Mouse (Mus musculus): ENCODE results near the gene Tlr2. TPM values are rescaled to one million over a fixed set of nuclear protein-coding genes. Genes with fewer than 3 reads are reported as not detected.
"Not testable (repeated sequence)": the region's sequence is repeated elsewhere in the genome, so short reads cannot be mapped to it uniquely, and the experiment has no call there.

The Tlr2 gene
- 8.4 and 10.0 TPM in 2 replicates for total RNA-seq (2017)

DNA sequence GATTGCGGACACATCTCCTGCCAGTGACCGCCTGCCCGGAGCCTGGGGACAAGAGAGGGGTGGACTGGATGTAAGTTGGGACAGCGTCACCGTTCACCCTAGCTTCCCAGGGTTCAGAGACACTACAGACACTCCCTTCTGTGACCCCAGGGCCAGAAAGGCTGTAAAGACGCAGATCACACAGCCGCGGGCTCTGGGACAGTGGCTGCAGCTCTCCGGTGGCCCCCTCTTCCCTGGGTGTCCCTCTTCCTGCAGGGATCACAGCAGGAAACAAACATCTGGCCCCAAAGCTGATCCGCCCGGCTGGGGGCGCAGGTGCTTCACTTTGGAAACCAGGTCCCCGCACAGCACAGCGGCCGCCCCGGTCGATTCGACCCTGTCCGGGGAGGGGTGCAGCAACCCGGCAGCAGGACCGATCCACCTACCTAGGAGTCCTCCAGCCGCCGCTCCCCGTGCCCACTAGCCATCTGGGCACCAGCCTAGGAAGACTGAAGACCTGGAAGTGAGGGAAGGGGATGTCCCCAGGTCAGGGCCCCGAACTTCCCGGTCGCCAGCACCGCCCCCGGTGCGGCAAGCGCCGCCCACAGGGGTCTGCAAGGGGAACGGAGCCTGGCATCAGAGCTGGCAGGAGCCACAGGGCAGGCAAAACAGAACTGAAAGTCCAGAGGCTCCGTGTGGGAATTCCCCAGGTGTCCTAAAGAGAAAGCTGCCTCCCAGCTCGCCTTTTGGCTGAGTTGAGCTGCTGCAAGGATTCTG is at the start of gene Tlr2:
Tlr2 (minus strand) TSS at position 673 of the 756 bp plus-strand sequence.
- peak; percentile 70 for ATAC-seq (replicated peaks; ENCODE audit: low read depth, poor library complexity, severe bottlenecking)

DNA sequence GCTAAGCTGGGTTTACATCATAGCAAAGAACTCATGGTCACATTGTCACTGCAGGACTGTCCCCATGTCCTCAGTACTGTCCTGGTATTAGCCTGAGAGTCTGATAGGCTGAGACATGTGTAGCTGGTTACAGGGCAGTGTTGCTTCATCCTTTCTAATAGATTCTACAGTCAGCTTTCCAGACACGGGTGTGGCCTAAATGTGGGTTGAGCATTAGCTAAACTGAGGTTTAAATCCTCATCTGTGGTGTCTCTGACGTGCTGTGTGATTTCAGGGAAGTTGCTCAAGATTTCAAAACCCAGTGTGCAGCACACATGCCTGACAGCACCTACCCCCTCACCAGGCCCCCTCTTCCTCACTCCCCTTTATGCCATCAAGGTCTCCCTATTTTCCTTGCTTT is 43.6 kb upstream of the Tlr2 start:
- ATAC-seq (replicated peaks; ENCODE audit: low read depth, poor library complexity, severe bottlenecking): peak; percentile 96

DNA sequence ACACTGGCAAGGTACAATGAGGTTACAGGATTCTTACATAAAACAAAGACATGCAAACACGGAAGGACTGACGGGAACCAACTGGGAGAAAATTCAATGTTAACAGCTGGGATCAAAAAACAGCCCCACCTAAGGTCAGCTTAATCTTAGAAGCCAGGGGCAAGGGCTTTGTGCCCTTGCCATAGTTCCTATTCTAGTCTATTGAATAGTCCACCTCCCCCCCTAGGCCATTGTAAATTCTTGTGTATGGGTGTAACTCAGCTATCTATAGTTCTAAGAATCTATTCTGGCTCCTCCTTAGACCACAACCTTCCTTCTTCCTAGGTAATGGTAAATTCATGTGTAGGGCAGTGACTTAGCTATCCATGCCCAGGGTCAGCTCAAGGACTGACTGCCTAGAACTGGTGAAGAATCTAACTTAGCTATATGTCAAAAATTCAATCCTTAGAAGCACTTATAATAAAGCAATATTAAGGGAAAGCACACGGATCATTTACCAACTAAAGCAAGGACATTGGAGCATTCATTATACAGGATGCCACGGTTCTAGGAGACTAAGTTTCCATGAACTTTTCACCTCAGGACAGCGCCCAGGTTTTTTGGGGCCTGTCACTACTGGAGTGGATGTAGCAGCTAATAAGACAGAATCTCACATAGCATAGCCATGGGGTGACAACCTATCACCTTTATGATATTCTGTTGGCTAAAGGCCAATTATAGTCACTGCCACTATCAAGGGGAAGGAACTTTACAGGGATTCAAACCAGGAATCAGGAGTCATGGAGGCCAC is 37.9 kb upstream of the Tlr2 start:
- not testable (repeated sequence) for ATAC-seq (replicated peaks; ENCODE audit: low read depth, poor library complexity, severe bottlenecking)

DNA sequence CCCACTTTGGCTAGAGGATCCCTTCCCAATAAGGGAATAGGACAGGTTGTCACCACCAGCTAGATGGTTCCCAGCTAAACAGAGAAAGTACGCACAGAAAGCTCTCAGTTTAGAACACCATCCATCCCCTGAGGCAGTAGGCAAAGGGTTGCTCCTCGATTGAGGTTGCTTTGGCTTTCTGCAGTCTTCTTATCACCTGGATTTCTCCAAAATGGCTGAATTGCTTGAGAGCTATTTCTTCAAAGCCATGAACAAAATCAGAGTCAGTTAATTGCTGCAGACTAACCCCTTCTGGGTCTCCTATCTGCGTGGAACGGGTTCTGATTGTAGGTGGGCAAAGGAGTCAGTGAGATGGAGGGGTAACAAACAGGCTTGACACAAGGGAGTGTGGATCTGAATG is 37.2 kb upstream of the Tlr2 start:
- no peak for ATAC-seq (replicated peaks; ENCODE audit: low read depth, poor library complexity, severe bottlenecking)

DNA sequence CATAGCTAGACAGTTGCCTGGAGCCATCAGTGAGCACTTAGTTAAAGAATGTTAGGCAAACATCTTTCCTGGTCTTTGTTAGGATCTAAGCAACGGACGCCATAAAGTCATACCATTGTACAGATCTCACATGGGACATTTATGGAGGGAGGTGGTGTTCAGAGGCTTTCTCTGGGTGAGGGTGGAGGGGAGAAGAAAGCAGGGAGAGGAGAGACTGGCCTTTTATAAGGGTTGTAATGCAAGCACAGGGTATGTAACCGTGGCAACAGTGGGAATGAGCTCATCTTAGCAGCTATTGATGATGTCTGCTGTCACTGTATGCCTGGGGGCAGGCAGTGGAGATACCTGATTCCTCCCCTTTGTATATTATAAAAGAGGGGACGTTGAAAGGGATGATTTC is 34.7 kb upstream of the Tlr2 start:
- no peak for ATAC-seq (replicated peaks; ENCODE audit: low read depth, poor library complexity, severe bottlenecking)

DNA sequence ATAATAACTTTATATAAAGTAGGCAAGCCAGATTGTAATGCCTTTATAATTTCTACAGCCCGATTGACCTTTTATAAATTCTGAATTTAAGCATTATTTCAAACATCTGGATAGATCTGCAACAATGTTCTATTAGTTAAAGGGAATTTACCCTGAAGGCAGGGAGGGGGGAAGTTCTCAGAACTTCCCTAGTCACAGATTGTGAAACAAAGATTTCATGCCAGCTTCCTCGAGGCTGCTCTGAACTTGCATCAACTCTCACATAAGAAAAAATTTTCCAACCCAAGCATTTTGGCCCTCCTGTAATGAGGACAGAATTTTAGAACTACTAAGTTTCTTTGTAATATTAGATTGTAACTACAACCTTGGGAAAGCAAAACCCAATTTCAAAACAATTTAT is 33.5 kb upstream of the Tlr2 start:
- ATAC-seq (replicated peaks; ENCODE audit: low read depth, poor library complexity, severe bottlenecking): not testable (repeated sequence)

DNA sequence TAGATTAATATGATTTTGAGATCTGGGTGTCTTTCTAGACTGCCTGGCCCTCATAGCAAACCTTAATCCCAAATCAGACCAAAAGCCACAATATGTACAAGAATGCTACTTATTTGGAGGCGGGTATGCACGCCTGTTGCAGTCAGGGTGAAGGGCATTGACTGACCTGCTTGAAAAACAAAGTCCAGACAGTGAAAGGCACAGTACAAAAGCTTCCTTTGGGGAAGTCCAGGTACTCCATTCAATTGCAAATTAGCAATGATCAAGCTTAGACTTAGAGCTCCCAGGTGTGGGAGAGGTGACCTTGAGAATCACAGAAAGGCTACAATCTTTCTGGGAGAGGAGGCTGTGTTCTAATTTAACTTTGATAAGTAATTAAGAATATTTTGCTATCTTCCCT is 31.3 kb upstream of the Tlr2 start:
- not testable (repeated sequence) for ATAC-seq (replicated peaks; ENCODE audit: low read depth, poor library complexity, severe bottlenecking)

DNA sequence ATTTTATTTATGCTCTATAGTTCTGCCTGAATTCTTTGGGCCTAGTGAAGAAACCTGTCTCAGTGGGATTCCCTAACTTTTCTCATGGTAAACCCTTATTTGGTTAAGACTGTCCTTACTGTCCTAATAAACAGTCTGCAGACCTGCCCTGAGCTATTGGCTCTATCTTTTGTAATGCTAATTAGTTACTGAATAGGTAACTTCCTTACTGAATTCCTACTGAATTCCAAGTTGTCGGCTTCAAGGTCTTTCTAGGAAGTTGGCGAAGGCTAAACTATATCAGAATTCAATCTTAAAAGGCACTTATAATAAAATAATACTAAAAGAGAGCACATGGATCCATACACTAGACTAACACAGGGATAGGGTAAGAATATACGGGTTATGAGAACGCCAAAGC is 30.4 kb upstream of the Tlr2 start:
- ATAC-seq (replicated peaks; ENCODE audit: low read depth, poor library complexity, severe bottlenecking): not testable (repeated sequence)

DNA sequence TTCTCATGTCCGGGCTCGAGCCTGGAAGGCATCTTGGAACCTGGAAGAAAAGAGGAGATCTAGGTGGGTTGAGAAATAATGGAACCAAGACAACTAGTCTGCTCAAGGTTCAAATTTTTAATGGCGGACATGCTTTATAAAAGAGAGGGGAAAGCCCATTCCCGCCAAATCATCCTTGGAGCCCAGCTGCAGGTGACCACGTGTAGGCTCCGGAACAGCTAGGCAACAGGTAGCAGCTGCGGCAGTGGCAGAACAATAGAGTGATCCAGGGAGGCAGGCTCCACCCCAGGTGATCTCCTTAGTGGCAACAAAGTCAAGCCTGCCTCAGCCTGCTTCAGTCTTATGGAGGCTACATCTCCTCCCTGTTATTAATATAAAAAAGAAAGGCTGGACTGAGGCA is 30.0 kb upstream of the Tlr2 start:
- ATAC-seq (replicated peaks; ENCODE audit: low read depth, poor library complexity, severe bottlenecking): not testable (repeated sequence)

DNA sequence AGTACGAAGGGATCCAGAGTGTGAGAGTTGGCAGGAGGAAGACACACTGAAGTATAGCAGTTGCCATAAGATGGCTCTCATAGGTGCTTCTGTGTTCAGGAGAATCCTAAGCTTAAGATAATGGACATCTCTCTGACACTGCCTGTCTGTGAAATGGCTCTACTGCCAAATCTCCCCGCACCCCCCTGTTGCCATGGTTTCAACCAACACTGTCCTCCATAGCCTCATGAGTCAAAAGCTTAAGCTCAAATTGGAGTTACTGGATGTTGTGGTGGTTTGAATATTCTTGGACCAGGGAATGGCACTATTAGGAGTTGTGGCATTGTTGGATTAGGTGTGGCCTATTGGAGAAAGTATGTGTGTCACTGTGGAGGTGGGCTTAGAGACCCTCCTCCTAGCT is 28.2 kb upstream of the Tlr2 start:
- no peak for ATAC-seq (replicated peaks; ENCODE audit: low read depth, poor library complexity, severe bottlenecking)

DNA sequence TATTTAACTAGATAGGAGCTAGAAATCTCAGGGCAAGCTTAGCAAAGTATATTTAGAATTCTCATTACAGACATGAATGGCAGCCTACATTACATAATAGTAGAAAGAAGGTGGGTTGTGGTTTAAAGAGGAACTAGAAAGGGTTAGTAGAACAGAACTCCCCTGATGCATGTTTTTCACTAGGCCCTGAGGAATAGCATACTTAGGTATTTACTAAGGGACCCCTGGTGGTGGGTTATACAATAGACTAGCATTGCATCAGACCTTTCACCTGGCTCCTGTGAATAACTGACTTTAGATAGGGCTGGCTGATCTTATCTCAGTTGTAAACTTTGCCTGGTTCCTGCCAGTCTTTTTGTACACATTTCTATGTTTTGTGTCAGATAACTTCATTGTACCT is 25.5 kb upstream of the Tlr2 start:
- ATAC-seq (replicated peaks; ENCODE audit: low read depth, poor library complexity, severe bottlenecking): not testable (repeated sequence)

DNA sequence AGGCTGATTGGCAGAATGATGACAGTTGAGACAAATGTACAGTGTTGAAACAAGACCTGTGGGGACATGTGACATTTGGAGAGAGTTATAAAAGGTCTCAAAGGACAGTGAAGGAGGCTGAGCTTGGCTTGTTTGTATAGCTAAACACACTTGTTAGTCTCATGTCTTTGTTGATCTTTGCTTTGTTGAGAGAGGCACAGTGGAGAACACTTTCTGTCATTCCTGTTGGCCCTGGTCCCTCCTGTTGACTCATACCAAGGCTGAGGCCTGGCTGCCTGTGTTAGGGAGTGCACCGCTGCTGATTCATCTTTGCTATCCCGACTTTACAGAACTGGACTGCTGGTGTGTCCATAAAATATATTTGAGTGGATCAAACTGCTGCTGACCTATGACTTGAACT is 23.6 kb upstream of the Tlr2 start:
- no peak for ATAC-seq (replicated peaks; ENCODE audit: low read depth, poor library complexity, severe bottlenecking)

DNA sequence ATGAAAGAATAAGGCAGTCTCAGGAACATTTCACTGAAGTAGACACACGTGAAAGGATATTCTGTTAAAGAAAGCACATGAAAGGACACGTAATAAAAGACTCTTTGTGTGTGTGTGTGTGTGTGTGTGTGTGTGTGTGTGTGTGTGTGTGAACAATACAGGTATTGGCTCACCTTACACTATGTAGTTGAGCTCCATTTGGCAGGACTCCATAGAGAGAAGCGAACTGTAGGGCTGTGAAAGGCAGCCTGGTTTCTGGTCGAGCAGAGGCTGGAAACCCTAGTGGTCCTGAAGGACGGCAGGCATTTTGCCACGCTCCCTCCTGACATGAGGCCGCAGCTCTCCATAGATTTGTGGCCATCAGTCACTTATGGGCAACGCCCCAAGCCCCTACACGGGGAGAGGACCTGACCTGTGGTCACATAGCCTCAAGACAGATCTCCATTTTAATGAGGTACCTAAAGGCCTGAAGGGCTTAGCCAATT is 22.5 kb upstream of the Tlr2 start:
- ATAC-seq (replicated peaks; ENCODE audit: low read depth, poor library complexity, severe bottlenecking): no peak

DNA sequence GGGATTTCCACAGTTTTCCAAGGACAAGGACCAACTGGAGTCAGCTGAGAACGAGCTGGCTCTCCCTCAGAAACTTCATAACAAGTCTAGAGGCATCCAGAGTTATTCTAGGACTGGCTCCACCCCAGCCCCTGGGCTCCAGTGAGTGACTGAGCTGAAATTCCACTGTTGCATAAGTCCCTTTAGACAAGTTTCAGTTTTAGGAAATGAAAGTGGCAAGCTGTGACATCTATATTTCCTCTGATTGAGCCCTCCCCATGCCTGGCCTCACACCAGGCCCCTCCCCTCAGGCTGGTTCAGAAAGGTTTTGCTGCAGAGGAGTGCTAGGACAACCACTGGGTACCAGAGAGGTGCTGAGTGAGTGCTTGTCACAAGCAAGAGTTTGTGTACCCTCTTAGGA is 21.4 kb upstream of the Tlr2 start:
- ATAC-seq (replicated peaks; ENCODE audit: low read depth, poor library complexity, severe bottlenecking): peak; percentile 96

DNA sequence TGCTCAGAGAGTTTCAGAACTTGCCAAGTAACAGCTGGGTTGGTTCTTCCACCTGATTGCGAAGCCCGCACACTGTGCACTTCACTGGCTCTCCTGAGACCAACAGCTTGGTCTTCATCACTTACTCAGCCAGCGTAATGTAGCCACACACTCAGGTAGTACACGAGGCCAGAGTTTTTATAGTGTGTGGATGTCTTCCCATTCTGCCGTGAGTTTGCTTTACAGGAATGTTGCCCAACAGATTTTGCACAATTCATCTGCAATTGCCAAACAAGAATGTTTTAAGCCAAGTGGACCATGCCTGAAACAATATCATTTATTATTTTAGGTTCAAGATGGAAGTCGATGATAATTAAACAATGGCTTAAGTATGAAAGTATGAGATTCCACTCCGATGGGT is 18.0 kb upstream of the Tlr2 start:
- no peak for ATAC-seq (replicated peaks; ENCODE audit: low read depth, poor library complexity, severe bottlenecking)

DNA sequence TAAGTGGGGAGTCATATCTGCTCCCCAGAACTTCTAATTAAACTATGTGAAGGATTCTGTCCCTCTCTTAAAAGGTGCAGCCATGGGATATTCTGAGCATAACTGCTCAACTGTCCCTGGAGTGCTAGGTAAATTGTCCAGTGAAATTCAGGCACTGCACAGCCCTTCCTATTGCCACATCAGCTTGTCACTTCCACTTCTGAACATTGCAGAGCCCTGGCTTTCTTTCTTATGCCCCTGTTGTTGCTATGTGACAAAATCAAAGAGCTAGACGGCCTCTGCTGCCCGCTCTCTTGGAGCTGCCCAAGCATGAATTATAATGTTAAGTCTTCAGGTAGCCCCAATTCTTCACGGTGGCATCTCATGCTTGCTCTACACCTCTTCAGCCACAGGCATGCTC is 17.5 kb upstream of the Tlr2 start:
- ATAC-seq (replicated peaks; ENCODE audit: low read depth, poor library complexity, severe bottlenecking): no peak

DNA sequence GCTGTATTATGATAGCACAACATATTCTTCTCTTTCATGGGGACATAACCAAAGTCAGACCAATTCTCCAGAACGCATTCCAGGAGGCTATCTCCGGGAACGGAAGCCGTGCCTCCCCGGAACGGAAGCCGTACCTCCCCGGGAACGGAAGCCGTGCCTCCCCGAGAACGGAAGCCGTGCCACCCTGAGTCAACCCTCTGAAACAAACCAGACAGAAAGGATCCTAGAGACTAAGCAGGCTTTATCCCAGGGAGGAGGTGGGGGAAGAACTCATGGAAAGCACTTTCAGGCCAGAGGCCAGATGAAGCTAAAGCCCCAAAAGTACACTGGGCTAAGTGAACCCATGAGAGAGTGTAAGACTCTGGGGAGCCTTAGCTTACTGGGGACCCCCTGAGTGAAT is 16.1 kb upstream of the Tlr2 start:
- ATAC-seq (replicated peaks; ENCODE audit: low read depth, poor library complexity, severe bottlenecking): no peak

DNA sequence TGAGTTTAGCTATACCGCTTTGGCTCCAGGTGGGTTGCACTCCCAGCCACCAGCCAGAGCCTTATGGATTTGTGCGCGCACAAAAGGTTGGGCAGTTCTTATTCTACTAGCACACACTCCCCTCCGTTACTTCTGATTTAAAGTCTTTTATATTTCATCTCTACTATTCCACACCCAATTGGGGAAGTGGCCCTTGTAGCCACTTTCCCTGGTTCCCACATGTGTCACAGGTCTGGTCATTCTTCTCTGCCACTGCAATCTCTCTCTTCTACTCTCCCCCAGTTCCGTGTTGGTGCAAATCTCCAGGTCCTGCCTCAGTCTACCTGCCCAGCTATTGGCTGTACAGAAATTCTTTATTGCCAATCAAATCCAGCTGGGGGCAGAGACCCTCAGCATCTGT is 14.1 kb upstream of the Tlr2 start:
- ATAC-seq (replicated peaks; ENCODE audit: low read depth, poor library complexity, severe bottlenecking): peak; percentile 52; the same call in 1 of the 2 replicates

DNA sequence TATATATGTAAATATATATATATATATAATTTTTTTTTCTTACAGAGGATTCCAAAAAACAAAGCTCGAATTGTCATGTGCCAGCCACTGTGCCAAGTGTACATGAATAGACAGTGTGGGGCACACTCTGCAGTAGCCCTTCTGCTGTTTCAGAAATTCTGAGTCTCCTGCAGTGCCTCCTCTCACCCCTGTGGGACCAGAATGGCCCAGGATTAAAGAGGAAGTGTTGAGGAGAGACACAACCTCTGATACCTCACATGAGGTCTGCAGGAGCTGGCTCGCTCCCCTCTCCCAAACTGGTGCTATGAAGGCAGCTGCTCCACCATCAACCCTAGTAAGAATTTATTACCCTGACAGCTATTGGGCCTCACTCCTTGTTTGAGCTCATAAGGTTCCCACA is 7.8 kb upstream of the Tlr2 start:
- ATAC-seq (replicated peaks; ENCODE audit: low read depth, poor library complexity, severe bottlenecking): peak; percentile 66

DNA sequence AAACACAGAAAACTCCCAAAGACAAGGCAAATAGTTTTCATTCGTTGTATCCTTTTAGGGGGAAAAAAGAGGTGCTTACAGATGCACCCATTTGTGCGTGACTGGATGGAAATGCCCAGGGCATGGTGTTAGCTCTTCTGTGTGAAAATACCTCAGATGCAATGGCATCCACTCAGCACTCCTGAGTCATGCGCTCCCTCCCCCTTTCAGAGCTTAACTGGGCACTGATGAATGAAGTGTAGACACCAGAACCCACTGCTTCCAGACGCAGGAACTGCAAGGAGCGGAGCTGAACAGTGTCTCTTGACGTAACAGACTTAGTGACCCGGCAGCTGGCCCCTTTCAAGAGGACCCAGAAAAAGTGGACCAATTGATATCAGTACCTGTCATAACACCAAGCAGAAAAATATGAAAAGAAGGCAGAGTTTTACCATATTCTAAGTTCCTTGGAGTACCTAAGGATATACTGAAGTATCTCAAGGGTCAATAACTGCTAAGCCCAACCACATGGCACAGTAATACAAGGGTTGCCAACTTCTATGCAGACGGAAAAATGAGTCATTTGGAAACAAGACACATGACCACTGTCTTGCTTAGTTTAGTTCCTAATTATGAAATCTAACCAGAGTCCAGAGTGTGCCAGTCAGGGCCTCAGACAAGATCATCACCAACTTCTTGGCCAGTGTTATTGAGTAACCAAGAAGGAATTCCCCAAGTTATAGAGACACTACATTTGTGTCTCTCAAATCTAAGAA is 3.4 kb upstream of the Tlr2 start:
- ATAC-seq (replicated peaks; ENCODE audit: low read depth, poor library complexity, severe bottlenecking): peak; percentile 53

DNA sequence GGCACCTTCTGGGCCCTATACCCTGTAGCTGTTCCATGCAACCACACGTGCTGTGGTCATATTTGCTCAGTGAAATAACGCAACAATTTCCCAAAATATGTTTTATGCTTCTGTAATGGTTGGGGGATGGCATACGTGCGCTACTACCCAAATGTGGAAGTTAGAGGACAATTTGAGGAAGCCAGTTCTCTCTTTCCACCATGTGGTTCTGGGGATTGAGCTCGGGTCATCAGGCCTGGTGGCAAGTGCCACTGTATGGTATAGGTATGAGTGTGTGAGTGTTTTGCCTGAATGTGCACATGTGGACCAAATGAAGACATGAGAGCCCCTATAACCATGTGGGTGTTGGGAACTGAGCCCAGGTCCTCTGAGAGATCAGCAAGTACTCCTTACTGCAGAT is 2.1 kb downstream of the Tlr2 start:
- ATAC-seq (replicated peaks; ENCODE audit: low read depth, poor library complexity, severe bottlenecking): peak; percentile 65
